Mouse (Mus musculus) kidney, adult 11 months (tissue): ENCODE data around the gene Tnfsf15.

Experiments used
- DNase-seq: peaks from one replicate; pipeline ENCODE4 v3.0.0; 2022

The Tnfsf15 gene

DNA sequence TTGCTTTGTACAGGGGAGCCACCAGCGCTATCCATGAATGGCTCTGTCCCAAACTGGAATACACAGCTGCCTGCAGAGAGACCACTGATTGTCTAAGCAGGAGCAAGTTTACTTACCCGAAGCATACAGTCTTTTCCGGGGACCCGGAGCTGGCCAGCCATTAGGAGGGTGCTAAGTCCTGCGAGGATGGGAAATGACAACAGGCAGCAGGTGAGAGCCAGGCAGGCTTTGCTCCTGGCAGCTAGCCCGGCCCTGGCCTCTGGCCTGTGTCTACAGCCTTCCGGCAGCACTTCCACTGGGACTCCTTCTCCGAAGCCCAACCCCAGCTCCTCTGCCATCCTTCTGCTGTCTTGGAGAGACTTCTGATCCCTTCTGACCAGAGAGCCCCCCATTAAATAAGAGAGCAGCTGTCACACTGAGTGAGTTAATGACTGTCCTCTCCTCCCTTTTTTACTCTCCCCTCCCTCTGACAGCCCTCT, at the start of gene Tnfsf15:
Gene Tnfsf15, minus strand, starts transcription at position 421 of the 479 bp plus-strand sequence.
- DNase-seq, result peak; percentile 89

DNA sequence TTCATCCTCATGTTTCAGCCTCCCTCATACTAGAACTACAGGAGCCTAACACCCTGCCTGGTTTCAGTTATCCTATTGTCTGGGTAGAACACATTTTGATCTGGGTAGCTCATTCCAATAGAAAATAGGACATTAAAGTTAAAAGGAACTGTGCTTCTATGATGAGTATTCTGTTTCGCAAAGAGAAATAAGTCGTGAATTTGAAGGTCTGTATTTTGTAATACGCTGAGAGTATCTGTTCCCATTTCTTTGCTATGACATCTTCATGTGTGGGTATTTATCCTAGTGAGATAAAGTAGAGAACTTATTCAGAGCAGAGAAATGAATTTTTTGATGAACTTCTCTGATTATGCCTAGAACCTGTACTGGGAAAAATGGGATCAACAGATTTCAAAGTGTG, 47.4 kb upstream of the Tnfsf15 start:
- no peak for DNase-seq

DNA sequence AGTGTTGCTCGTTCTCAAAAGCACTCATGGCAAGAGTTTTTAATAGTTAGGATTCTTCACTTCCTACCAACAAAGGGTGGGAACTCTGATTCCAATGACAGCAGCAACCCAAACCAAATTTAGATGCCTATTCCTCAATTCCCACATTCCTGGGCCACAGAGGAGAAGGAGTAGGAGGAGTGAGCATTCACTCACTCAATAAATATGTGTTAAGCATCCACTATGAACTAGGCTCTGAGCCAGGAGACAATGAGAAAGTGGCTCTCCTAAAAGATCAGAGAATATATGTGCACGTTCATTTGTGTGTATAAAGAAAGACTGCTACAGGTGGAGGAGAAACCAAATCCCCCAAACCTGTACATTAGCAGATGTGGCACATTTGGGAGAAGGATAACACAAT, 40.6 kb upstream of the Tnfsf15 start:
- no peak for DNase-seq

DNA sequence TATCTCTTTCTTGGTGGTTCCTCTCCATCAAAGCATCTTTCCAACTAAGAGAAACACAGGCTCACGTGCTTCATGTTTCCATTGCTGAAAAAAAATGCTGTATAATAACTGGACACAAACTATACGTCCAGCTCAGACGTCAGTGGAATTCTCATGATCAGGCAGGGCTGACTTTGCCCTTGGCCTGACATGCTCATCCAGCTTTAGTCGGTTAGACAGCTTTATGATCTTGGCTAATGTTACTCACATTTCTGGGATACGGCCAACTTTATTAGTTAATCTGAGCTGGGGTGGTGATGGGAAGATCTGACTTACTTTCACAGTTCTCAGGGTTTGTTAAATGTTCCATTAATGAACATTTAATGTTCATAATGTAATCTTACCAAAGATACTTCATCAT, 38.9 kb upstream of the Tnfsf15 start:
- no peak for DNase-seq

DNA sequence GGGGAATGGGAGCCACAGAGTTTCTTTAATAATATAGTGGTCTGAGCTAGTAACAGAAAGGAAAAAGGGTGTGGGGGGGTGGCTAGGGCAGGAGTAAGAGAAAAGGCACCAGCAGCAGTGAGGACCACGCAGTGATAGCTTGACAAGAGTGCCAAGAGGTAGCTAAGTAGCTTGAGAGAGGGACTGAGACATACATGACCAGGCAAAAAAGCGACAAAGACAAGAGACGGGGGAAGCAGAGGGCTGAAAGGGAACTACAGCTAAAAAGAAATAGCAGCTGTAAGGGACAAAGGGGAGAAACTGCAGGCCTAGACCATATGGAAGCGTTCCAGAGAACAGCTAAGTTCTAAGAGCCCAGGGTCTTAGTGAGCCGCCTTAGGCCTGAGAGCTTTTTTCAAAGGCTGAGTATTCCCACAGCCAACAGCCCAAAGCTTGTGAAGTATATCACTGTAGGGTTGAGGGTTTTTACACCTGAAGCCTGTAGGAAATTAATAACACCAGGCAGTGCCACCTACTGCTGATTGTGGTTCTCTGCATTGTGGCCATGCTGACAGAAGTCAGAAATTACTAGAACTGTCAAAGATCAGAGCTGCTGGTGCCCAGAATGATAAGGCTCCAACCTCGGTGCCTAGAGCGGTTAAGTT, 38.2 kb upstream of the Tnfsf15 start:
- DNase-seq, result peak; percentile 11

DNA sequence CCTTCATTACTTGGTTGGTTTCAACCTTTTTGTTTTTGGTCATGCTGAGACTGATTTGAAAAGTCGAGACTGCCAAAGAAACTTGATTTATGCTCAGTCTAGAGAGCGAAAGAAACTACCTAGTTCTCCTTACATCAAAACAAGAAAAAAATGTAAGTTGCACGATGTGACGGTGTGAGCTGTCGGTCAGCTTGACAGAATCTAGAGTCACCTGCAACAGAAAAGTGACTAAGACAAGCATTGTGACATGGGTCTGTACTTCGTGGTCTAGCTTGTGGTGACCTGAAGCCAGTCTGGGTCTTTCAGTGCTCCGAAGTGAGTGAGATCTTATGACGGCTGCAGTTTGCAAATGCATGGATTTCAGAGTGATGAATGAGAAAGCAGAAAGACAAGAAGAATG, 32.3 kb upstream of the Tnfsf15 start:
- DNase-seq, result no peak

DNA sequence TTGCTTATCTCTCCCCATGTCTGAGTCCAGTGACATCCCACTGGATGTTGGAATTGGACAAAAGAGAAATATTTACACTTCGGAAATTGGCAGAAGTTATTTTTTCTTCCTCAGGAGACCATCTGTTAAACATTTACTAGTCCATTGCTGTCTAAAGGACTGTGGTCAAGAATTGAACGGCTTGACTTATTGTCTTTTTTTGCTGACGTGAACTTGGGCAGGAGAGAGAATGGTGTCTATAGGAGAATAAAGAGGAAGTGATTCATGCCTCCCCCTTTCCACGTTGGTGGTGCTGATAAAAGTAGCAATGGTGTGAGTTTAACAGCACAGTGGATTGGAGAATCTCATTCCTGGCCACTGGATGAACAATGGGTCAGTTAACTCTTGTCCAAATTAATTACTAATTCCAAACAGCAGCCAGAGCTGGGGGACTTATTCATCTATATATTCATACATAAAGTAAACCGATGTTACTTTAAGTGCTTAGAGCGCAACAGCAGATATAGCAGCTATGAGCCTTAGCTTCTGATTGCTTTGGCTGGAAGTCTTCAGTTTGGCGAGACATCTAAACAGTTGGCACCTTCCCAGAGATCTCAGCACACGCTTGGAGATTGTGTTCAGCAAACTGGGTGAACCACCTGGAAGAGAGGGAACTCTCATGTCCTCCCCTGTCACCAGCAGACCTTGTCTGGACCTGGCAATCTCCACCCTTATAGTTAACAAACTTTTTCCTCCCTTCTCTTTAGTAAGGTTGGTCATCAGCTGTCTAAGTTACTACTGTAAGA, 28.6 kb upstream of the Tnfsf15 start:
- DNase-seq, result no peak

DNA sequence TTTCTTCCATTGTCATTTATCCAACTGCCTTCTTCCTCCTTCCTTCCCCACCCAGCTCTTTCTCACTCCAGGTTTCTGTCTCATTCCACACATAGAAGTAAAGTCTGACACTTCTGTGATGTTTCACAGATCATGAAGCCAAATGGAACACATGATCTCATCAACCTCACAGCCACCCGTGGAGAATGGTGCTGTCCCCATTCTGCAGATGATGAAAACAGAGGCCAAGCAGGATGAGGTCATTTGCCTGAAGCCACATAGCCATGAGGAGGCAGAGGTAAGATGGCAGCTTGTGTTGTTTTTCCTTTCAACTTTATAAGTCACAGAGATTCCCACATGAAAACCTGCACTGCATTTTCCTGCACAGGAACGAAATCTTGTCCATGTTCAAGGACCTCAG, 27.6 kb upstream of the Tnfsf15 start:
- no peak for DNase-seq

DNA sequence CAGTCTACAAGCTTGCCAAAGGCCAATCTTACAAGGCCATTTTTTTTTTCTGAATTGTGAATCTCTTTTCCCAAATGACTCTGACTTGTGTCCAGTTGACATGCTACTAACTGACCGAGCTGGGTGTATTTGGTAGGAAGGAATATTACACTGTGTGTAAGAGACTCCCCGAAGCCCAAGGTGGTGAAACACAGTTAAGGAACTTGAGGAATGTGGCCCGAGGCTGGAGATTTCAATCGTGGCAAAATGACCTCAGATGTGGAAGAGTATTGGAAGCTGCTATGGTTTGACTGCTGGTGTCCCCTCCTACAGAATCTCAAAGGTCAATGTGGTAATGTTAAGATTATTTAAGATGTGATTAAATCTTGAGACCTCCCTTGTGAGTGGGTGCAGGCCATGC, 26.4 kb upstream of the Tnfsf15 start:
- no peak for DNase-seq

DNA sequence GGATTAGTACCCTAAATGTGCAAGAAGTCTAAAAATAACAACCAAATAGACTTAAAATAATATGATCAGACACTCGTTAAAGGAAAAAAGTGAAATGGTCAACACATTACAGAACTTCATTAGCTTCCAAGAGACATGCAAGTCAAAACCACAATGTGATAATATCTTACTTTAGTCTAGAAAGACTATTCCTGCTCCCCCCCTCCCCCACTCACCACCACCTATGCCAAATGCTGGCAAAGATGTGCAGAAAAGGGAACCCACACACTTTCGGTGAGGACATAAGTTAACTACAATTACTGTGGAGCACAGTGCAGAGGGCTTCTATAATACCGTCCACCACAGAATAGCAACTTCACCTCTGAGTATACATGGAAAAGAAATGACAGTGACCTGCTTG, 24.2 kb upstream of the Tnfsf15 start:
- no peak for DNase-seq

DNA sequence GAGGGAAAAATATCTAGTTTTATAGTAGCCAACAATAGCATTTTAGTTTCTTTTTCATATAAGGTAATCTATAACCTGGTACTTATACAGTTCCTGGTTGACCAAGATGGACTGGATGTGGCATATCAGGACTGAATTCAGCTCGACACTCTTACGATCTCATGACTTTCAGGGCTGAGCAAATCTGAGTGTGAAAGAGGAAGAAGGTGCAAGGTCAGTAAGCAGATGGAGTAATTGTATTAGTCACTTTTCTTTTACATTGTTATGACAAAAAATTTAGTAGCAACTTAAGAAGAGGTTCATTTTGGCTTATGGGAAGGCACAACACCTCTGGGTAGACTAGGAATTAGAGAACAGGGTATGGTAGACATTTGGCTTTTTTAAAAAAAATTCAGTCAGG, 20.1 kb upstream of the Tnfsf15 start:
- no peak for DNase-seq

DNA sequence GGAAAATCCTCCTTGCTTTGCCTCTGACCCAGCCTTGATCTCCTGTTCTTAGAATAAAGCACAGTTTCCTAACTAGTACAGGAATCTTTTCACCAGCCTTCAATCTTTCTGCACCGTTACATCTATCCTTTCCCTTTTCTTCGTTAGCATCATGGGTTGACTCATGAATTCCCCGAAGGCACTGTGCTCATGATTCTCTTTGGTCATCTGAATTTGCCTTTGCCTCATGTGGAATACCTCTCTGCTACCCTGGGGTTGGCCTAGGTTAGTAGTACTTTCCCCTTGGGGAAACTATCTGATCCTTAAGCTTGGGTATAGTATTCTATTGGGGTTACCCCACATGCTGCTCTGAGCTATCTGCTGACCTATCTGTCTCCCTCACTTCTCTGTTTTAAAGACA, 15.0 kb upstream of the Tnfsf15 start:
- no peak for DNase-seq

DNA sequence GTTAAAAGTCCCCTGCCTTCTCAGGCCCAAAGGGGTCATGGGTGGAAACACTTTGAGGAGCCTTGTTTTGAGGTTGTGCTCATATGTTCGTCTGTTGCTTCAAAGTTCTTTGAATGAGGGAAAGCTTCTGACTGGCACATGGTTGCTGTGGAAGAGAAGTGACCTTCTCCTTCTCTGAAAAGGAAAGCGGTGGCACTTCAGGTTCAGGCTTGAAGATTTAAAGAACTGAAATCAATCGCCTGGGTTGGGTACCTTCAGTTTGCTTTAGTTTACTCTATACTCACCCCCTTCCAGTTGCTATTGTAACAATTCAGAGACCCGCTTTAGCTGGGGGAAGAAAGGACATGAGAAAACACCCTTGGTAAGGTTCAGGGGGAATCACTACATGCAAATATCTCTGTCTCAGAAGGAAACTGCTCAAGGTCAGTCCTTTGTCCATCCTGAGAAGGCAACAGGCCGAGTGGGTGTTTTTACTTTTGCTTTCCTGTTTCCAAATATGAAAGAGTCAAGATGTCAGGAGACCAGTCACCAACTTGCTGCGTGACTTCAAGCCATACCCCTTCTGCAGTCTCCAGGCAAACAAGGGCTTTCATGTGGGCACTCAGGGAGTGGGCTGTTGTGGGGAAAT, 12.7 kb upstream of the Tnfsf15 start:
- DNase-seq, result no peak

DNA sequence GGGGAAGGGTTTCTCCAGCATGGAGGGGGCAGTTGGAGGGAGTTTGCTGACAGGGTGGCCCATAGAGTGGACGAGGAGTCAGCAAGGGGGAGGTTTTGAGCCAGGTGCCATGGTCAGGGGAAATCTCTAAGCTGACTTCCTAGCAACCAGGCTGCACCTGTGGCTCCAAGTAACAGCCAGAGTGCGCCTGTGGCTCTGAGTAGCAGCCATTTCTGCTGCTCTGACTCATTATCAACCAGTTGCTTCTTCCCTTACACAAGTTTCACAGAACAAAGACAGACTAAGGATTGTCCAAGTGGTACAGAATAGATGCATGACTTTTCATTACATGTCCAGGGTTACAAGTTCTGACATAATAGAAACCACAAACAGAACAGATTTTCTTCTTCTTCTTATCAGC, 11.2 kb upstream of the Tnfsf15 start:
- no peak for DNase-seq

DNA sequence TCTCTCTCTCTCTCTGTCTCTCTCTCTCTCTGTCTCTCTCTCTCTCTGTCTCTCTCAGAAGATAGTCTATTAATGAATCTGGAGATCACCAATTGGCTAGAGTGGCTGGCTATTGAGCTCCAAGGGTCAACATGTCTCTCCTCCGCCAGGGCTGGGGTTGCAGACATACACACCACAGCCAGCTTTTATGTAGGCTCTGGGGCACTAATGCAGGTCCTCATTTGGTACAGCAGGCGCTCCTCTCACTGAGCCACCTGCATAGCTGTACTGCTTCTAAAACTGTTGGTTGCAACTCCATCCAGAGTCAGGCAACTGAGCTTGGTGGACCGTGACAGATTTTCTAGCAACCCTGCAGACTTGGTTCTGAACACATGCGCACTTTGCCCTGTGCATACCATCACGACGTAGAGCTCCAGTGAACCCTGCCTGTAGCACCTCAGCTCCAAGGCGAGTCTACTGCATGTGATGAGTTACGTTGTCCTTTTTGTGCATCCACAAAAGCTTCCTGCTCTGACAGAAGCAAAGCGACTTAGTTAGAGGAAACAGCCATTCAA, 9.6 kb upstream of the Tnfsf15 start:
- DNase-seq, result peak; percentile 72

DNA sequence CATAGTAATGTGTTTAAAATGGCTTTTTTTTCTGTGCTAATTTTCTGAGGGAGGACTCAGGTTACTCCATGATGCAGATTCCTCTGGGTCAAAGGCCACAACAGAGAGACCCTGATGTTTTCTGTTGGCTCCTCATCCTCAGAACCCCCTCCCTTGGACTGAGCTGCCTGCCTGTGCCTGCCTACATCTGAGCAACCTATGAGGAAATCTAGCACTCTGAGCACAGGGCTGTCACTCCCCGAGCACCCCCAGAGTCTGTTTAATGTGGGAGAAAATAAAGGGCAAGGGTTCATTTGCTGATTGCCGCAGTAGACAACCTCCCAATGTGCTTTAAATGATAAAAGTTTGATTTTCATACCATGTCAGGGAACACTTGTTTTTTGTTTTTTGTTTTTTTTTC, 8.9 kb upstream of the Tnfsf15 start:
- DNase-seq, result no peak

DNA sequence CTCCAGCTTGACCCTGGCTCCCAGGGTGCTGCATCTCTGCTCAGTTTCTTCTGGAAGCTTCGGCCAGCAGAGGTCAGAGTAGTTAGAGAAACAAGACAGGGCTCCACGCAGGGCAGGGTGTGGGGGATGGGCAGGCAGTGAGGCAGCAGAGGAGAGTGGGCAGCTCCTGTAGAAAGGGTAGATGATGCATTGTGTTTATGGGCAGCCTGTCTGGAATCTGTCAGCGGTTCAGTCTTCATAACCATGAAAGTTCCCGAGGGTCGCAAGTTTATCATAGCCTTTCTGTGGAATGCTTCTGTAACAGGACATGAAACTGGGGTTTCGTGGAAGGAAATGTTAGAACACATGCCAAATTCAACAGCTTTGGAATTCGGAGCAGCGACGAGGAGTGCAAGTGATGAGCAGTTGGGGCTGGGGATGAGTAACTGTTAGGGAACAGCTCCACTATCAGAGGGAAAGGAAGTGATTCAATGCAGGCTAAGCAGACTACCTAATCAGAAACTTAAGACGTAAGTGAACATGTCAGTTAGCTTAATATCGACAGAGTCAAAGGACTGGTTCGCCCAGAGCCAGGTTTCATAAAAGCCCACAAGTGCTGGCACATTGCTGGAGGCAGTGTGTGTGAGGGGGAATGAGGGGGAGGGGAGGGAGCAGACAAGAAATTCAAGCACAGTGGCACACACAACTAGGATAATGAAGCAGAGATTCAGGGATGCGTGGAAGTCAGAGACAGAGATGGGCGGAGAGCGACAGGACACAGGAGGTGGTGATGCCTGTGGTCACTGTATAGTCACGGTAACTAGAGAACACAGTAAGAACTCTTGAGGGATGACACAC, 8.0 kb upstream of the Tnfsf15 start:
- peak; percentile 51 for DNase-seq

DNA sequence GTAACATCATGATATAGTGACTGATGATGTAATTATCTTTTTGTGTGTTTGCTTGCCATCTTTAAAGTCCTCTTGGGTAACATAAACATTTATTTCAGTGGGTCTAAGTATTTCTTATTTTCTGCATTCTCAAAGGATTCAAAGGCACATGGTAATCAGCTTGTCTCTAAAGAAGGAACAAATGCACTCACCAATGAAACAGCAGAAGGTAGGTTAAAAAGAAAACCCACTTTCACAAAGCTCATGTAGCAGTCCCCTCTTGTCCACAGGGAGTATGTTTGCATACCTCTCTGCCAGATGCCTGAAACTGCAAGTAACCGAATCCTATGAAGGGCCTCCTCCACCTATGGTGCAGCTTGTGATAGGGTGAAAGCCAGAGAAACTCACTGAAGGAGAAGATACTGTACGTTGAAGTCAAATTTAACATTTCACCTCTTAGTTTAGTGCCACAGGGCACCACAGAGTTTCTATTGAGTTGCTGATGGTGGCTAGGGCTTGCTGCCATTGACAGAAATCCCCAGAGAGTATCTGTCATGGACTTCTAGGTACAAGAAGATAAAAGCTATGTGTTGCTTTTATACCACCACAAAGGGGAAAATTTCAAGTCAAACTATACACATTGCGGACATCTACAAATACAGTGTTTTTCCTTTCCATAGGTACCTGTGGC, 3.3 kb upstream of the Tnfsf15 start:
- no peak for DNase-seq

DNA sequence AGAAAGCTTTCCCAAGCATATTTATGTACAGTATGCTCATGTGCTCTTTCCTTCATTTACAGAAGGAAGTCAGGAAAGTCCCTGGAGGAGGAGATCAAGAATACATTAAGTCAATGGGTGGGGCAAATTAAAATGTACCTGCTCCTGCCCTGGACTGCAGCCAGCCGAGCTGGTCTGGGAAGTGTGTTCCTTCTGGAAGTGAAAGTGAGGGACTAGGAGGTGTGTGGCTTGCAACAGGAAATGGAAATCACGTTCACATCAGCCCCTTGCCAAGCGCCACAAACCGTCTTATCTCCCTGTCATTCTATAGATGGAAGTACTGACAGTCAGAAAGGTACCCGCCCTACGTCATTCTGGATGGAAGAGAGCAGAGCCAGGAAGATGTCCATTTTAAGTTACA, 358 bp upstream of the Tnfsf15 start:
- peak; percentile 75 for DNase-seq

DNA sequence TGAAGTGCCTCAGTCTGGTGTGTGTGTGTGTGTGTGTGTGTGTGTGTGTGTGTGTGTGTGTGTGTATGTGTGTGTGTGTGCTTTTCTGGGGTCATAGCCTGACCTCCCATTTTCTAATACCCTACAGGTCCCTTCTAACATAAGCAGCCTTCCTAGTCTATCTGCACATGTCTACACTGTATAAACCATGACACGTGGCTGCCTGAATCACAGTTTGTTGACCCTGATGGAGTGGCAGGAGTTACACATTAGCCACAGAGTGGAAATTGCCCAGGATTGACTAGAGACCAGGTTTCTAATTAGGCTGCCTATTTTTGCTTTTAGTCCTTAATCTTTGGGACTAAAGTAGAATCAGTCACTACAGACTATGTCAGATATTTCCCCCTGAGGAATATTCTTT, 1.3 kb downstream of the Tnfsf15 start:
- peak; percentile 86 for DNase-seq

DNA sequence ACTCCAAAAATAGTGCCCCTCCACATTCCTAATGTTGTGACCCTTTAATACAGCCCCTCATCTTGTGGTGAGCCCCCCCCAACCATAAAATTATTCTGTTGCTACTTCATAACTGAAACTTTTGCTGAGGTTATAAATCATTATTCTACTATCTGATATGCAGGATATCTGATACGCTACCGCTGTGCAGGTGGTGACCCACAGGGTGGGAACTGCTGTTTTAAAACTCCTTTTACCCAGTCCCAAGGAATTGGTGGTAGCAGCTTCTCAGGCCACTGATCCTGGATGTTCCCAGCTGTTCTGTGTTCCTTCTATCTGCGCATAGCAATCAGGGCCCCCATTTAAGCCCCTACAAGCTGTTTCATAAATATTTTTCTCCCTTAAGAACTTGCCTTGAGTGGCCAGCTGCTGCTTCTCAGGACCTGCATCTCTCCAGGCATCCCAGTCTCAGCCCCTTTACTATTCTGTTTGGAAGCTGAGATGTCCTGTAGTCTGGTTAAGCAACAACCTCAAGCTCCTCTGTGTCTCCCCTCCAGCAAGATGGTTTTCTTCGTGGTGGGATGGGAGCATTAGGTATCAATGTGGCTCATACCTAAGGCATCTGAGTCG, 2.0 kb downstream of the Tnfsf15 start:
- no peak for DNase-seq

DNA sequence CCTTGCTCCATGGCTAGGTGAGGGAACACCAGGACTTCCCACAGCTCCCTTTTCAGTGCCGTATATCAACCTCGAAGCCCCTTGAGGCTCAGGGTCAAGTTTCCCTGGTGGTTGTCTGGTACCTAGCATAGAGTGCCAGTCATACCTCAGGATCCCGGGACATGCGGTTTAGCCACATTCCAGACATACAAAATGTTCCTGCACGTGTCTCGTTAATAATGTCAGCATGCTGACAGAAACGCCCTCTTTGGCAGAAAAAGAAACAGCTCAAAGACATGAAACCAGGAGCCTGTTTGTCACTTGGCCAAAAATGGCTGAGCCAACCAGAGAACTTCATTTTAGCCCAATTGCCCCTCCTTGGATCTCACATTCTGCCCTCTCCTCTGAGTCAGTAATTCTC, 2.8 kb downstream of the Tnfsf15 start:
- peak; percentile 83 for DNase-seq
